Mouse (Mus musculus): ENCODE results near the gene Wrnip1. TPM values are rescaled to one million over a fixed set of nuclear protein-coding genes. Genes with fewer than 3 reads are reported as not detected.

The Wrnip1 gene
- polyA plus RNA-seq (2017; shearing (Covaris generic)), result 10 to 100 TPM; 45.9 to 81.8 TPM

GRCm38 (mm10) chr13:32801693-32802221 lies at the start of gene Wrnip1:
Wrnip1 (plus strand) TSS chr13:32802038.

GRCm38 (mm10) chr13:32783816-32784215 lies 18.0 kb upstream of the Wrnip1 start, which contains the start of gene Mylk4:
Mylk4 (minus strand) TSS chr13:32783954.

GRCm38 (mm10) chr13:32802259-32803081 lies 632 bp downstream of the Wrnip1 start, which contains the start of gene D930007J09Rik:
D930007J09Rik (minus strand) TSS chr13:32802849.

GRCm38 (mm10) chr13:32850668-32851404 lies 49.0 kb downstream of the Wrnip1 start, which contains the start of gene Serpinb1a:
Serpinb1a (minus strand) TSS chr13:32851185.

Other genes starting within 250 kb of the Wrnip1 start
- gene Mylk4, start 18.1 kb upstream of the Wrnip1 start, polyA plus RNA-seq (2017; shearing (Covaris generic)), result under 1 TPM in 1 of 2 experiments, not detected in 1; 0.21 TPM
- 1 to 10 TPM in 1 of 2 experiments, not detected in 1; 1.9 TPM for gene D930007J09Rik, start 811 bp downstream of the Wrnip1 start, polyA plus RNA-seq (2017; shearing (Covaris generic))
- gene Serpinb1a, start 49.1 kb downstream of the Wrnip1 start, polyA plus RNA-seq (2017; shearing (Covaris generic)), result 1 to 10 TPM; 3.1 to 6.0 TPM
- gene Serpinb1c, start 96.2 kb downstream of the Wrnip1 start, polyA plus RNA-seq (2017; shearing (Covaris generic)), result not detected
- 10 to 100 TPM; 15.8 to 20.9 TPM for gene Serpinb6b, start 163.2 kb downstream of the Wrnip1 start, polyA plus RNA-seq (2017; shearing (Covaris generic))
- 10 to 100 TPM; 19.9 TPM for gene Serpinb9, start 201.2 kb downstream of the Wrnip1 start, polyA plus RNA-seq (2017; shearing (Covaris generic))
- not detected for gene Serpinb9b, start 225.4 kb downstream of the Wrnip1 start, polyA plus RNA-seq (2017; shearing (Covaris generic))

Data from activated CD4-positive, CD25-positive, alpha-beta regulatory T cell (primary cell).